ENCODE assay signal across 8 mouse cellular contexts in the genomic region with DNA sequence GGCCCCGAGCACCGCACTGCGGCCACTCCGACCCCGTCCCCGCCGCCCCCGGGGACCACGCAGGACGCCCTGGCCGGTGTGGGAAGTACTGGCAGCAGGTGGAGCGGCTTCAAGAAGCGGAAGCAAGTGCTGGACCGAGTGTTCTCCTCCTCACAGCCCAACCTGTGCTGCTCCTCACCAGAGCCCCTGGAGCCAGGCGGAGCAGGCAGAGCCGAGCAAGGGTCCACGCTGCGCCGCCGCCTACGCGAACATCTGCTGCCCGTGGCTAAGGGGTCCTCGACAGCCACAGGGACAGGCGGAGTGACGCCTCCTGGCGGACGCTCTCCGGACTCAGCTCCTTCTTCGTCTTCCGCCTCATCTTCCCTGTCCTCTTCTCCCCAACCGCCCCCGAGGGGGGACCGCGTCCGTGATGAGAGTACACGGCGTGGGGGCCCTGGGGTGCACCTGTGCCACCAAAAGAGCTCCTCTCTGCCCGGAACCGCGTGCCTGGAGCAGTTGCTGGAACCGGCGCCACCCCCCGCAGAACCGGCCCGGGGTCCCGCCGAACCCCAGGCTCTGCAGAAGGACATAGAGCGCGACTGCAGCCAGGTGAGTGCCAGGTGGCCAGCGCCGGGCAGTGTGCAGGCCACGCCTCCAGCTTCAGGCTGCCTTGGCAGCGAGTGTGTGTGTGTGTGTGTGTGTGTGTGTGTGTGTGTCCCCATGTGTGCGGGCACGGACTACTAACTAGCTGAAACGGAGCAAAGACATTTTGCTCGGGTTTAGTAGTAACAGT. TPM values are rescaled to one million over a fixed set of nuclear protein-coding genes. Genes with fewer than 3 reads are reported as not detected.
DNase-seq lines count a peak whose midpoint lies in the region; ATAC-seq and TF ChIP-seq lines count a peak whose summit lies in the region.

No protein-coding gene starts in this region.

- H3K4me2 ChIP-seq in limb, embryonic 11.5 days (ENCODE audit: low read depth, severe bottlenecking): peak overlapping the region; percentile 80

- TF ChIP-seq CTCF in small intestine, adult 2 months (IDR thresholded peaks at IDR 0.05; ENCODE audit: extremely low read depth, insufficient read length, insufficient replicate concordance, low read depth, low read length): peak; percentile 38; the same call in 1 of the 2 replicates

- no peak for TF ChIP-seq POLR2A in small intestine, adult 2 months (IDR thresholded peaks at IDR 0.05; ENCODE audit: low read depth, low read length)

- H3K27ac ChIP-seq in limb, embryonic 11.5 days (replicated peaks; ENCODE audit: low read depth, low read length): no peak overlapping the region
- H3K27ac ChIP-seq in small intestine, adult 2 months (ENCODE audit: insufficient read depth, low read depth, low read length): no peak overlapping the region

- no peak overlapping the region for H3K9ac ChIP-seq in limb, embryonic 11.5 days (ENCODE audit: low read length)

- H3K27me3 ChIP-seq in erythroblast, embryonic 14.5 days (ENCODE audit: control insufficient read depth): peaks cover 34% of the 10 kb centered on the region
- peaks cover 30% of the 10 kb centered on the region for H3K27me3 ChIP-seq in limb, embryonic 11.5 days (ENCODE audit: control insufficient read depth, insufficient read depth, low read length)
- H3K27me3 ChIP-seq in small intestine, adult 2 months (ENCODE audit: control insufficient read depth, insufficient read depth, low read length): peaks cover 15% of the 10 kb centered on the region

- H3K36me3 ChIP-seq in erythroblast, embryonic 14.5 days (ENCODE audit: control insufficient read depth): no peaks in the 10 kb centered on the region
- H3K36me3 ChIP-seq in limb, embryonic 11.5 days (ENCODE audit: control insufficient read depth, insufficient read depth, low read length): no peaks in the 10 kb centered on the region
- H3K36me3 ChIP-seq in small intestine, adult 2 months (ENCODE audit: control insufficient read depth, insufficient read depth, low read length): no peaks in the 10 kb centered on the region

- peaks cover 7% of the 10 kb centered on the region for H3K4me1 ChIP-seq in erythroblast, embryonic 14.5 days (ENCODE audit: control insufficient read depth)
- H3K4me1 ChIP-seq in limb, embryonic 11.5 days (ENCODE audit: control insufficient read depth, insufficient read depth, low read length): peaks cover 7% of the 10 kb centered on the region; the same call in 1 of the 2 replicates
- peaks cover 8% of the 10 kb centered on the region for H3K4me1 ChIP-seq in small intestine, adult 2 months (ENCODE audit: control insufficient read depth, insufficient read depth, insufficient read length, low read length)

- no peak for ATAC-seq in erythroblast, adult 5-6 weeks (replicated peaks; ENCODE audit: low FRiP score, poor library complexity, severe bottlenecking)
- peak; percentile 88 for ATAC-seq in limb, embryonic 11.5 days (ENCODE audit: insufficient number of reproducible peaks, low FRiP score, low TSS enrichment, low read depth)

- peak overlapping the region; percentile 52 for H3K4me3 ChIP-seq in erythroblast, embryonic 14.5 days (replicated peaks)
- H3K4me3 ChIP-seq in limb, embryonic 11.5 days (ENCODE audit: low read depth, low read length): peak overlapping the region; percentile 50
- peak overlapping the region; percentile 66 for H3K4me3 ChIP-seq in small intestine, adult 2 months (ENCODE audit: low read depth, low read length)

- 2% methylated on average over 56 of the region's 58 CpGs for WGBS in limb, embryonic 11.5 days
- 2% methylated on average over 58 of the region's 58 CpGs for WGBS in small intestine, adult 2 months

- DNase-seq in embryo, embryonic 11.5 days (ENCODE audit: low read depth, low spot score): peak; percentile 36
- DNase-seq in heart, adult 18-20 months: peak; percentile 44 to 49
- peak; percentile 10 for DNase-seq in kidney, adult 11 months
- peak; percentile 72 for DNase-seq in limb, embryonic 11.5 days (ENCODE audit: low spot score)
- DNase-seq in mesoderm, embryonic 11.5 days (ENCODE audit: low read depth, low spot score): peak; percentile 72

- H3K9me3 ChIP-seq in erythroblast, embryonic 14.5 days (ENCODE audit: control insufficient read depth, low read length): no peaks in the 10 kb centered on the region
- H3K9me3 ChIP-seq in limb, embryonic 11.5 days (ENCODE audit: control insufficient read depth, low read length): no peaks in the 10 kb centered on the region

RNA-seq across cellular contexts. Expression of a gene that starts 0.5 kb away (rescaled TPM):
- not detected in 2 replicates for polyA plus RNA-seq in erythroblast, embryonic 14.5 days (2012)
- total RNA-seq in erythroblast, adult 5-6 weeks (2015; ENCODE audit: low replicate concordance): 23.4 and 44.8 TPM in 2 replicates
- total RNA-seq in erythroblast, adult 5-6 weeks (2017; ENCODE audit: low replicate concordance): 10.2 and 20.5 TPM in 2 replicates
- total RNA-seq in heart, adult 18-20 months (2021): 1 to 10 TPM; 2.6 to 2.7 TPM
- 0.17 and 0.20 TPM in 2 replicates for polyA plus RNA-seq in limb, embryonic 11.5 days (2014; fragmentation: Nextera tagmentation; extraction: Ambion mirVana)
- 0.04 and 0.14 TPM in 2 replicates for polyA plus RNA-seq in small intestine, adult 2 months (2012; rRNA removed)

Comparison
In these comparisons a context has a peak if more than half of its experiments do, and no peak if none do; other contexts are left out.
1. DNase-seq: peak in every context shown above with its lines; median percentile 72 in limb, embryonic 11.5 days; 72 in mesoderm, embryonic 11.5 days; 46 in heart, adult 18-20 months; 36 in embryo, embryonic 11.5 days; 10 in kidney, adult 11 months.